Mouse (Mus musculus): ENCODE data around the gene Bcl2l12. TPM values are rescaled to one million over a fixed set of nuclear protein-coding genes. Genes with fewer than 3 reads are reported as not detected.

Gene Bcl2l12
- polyA plus RNA-seq, 1 experiment from 2014 or later, result 66.7 TPM

GRCm38 (mm10) chr7:44984833-44985164 is 13.7 kb downstream of the Bcl2l12 start:
- H3K4me3 ChIP-seq, result peak overlapping the region; percentile 84
- H3K9me3 ChIP-seq, result no peaks in the 10 kb centered on the region
- no peaks in the 10 kb centered on the region for H3K27me3 ChIP-seq
- no peak overlapping the region for H3K9ac ChIP-seq
- H3K4me1 ChIP-seq, result peaks cover 37% of the 10 kb centered on the region
- H3K27ac ChIP-seq, result peak overlapping the region; percentile 95
- WGBS, result 23% methylated on average over 3 of the region's 3 CpGs
- H3K36me3 ChIP-seq, result peaks cover 28% of the 10 kb centered on the region
- H3K4me2 ChIP-seq, result peak overlapping the region; percentile 77
- no peak for ATAC-seq (ENCODE audit: borderline replicate concordance, extremely low read depth, low FRiP score, low TSS enrichment)

GRCm38 (mm10) chr7:44983944-44984832 is 14.3 kb downstream of the Bcl2l12 start:
- peaks cover 32% of the 10 kb centered on the region for H3K36me3 ChIP-seq
- H3K9ac ChIP-seq, result no peak overlapping the region
- H3K27me3 ChIP-seq, result no peaks in the 10 kb centered on the region
- no peak for ATAC-seq (ENCODE audit: borderline replicate concordance, extremely low read depth, low FRiP score, low TSS enrichment)
- no peaks in the 10 kb centered on the region for H3K9me3 ChIP-seq
- 63% methylated on average over 7 of the region's 7 CpGs for WGBS
- H3K4me1 ChIP-seq, result peaks cover 36% of the 10 kb centered on the region
- peak overlapping the region; percentile 84 for H3K4me3 ChIP-seq
- H3K27ac ChIP-seq, result no peak overlapping the region
- H3K4me2 ChIP-seq, result peak overlapping the region; percentile 77

GRCm38 (mm10) chr7:44983085-44983484 is 15.4 kb downstream of the Bcl2l12 start:
- Histone ChIP-seq H3K27ac (no peak overlapping the region), H3K4me2 (no peak overlapping the region), H3K9me3 (no peaks in the 10 kb centered on the region), H3K36me3 (peaks cover 42% of the 10 kb centered on the region), H3K4me1 (peaks cover 27% of the 10 kb centered on the region), H3K9ac (no peak overlapping the region), H3K4me3 (no peak overlapping the region), H3K27me3 (no peaks in the 10 kb centered on the region)
- 32% methylated on average over 6 of the region's 6 CpGs for WGBS
- ATAC-seq (ENCODE audit: borderline replicate concordance, extremely low read depth, low FRiP score, low TSS enrichment), result no peak

GRCm38 (mm10) chr7:44981539-44981938 is 17.0 kb downstream of the Bcl2l12 start:
- no peak overlapping the region for H3K4me2 ChIP-seq
- ATAC-seq (ENCODE audit: borderline replicate concordance, extremely low read depth, low FRiP score, low TSS enrichment), result no peak
- H3K27ac ChIP-seq, result no peak overlapping the region
- WGBS, result 97% methylated on average over 8 of the region's 8 CpGs
- no peaks in the 10 kb centered on the region for H3K9me3 ChIP-seq
- H3K4me3 ChIP-seq, result no peak overlapping the region
- no peak overlapping the region for H3K9ac ChIP-seq
- peaks cover 58% of the 10 kb centered on the region for H3K36me3 ChIP-seq
- H3K4me1 ChIP-seq, result peaks cover 23% of the 10 kb centered on the region
- H3K27me3 ChIP-seq, result no peaks in the 10 kb centered on the region

DNA sequence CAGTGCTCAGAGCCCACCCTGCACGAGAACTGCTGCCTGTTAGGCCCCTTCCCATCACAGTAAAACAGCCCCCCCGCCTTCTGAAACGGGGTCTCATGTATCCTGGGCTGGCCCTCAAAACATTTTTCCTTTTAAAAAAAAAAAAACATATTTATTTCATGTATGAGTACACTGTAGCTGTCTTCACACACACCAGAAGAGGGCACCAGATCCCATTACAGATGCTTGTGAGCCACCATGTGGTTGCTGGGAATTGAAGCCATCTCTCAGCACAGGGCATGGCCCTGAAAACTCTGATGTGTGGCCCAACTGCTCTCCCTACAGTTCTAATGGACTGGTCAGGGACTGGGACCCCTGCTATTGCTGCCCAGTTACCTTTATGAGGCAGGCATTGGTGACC is 20.2 kb downstream of the Bcl2l12 start:
- H3K9me3 ChIP-seq, result no peaks in the 10 kb centered on the region
- H3K27ac ChIP-seq, result no peak overlapping the region
- H3K27me3 ChIP-seq, result no peaks in the 10 kb centered on the region
- peaks cover 64% of the 10 kb centered on the region for H3K36me3 ChIP-seq
- peaks cover 7% of the 10 kb centered on the region; the same call in 1 of the 2 replicates for H3K4me1 ChIP-seq
- no peak for ATAC-seq (ENCODE audit: borderline replicate concordance, extremely low read depth, low FRiP score, low TSS enrichment)
- 85% methylated on average over 3 of the region's 3 CpGs for WGBS
- H3K4me3 ChIP-seq, result no peak overlapping the region
- no peak overlapping the region for H3K9ac ChIP-seq
- no peak overlapping the region for H3K4me2 ChIP-seq

DNA sequence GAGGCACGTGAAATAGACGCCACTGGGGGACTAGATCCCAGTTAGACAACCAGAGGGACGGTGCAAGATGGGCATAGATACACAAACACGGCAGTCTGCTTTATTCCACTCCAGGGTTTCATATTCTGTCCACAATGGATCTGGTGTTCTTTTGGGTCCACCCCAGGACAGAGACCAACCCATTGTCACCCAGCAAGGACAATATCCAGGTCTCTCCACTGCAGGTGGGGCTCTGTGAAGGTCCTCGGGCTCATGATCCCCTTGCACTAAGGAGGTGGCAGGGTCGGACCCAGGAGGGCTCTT is 23.4 kb downstream of the Bcl2l12 start:
- H3K4me1 ChIP-seq, result peaks cover 15% of the 10 kb centered on the region
- peaks cover 42% of the 10 kb centered on the region for H3K36me3 ChIP-seq
- no peak overlapping the region for H3K4me3 ChIP-seq
- H3K27me3 ChIP-seq, result no peaks in the 10 kb centered on the region
- WGBS, result 15% methylated on average over 6 of the region's 6 CpGs
- no peak overlapping the region for H3K9ac ChIP-seq
- no peaks in the 10 kb centered on the region for H3K9me3 ChIP-seq
- H3K27ac ChIP-seq, result 0 out of 2 replicates have a peak overlapping the region, but pooled peaks have one; percentile 7
- no peak for ATAC-seq (ENCODE audit: borderline replicate concordance, extremely low read depth, low FRiP score, low TSS enrichment)
- H3K4me2 ChIP-seq, result peak overlapping the region; percentile 78; the same call in 1 of the 2 replicates

- Histone ChIP-seq H3K27me3 (no peaks in the 10 kb centered on the region), H3K27ac (peak within 1 kb of the TSS; percentile 52; the same call in 1 of the 2 replicates), H3K36me3 (peaks cover 37% of the 10 kb centered on the region), H3K4me1 (peaks cover 15% of the 10 kb centered on the region), H3K9ac (peak within 1 kb of the TSS; percentile 32; the same call in 1 of the 2 replicates), H3K9me3 (no peaks in the 10 kb centered on the region), H3K4me2 (peak within 1 kb of the TSS; percentile 78), H3K4me3 (peak within 1 kb of the TSS; percentile 46)
- ATAC-seq (ENCODE audit: borderline replicate concordance, extremely low read depth, low FRiP score, low TSS enrichment), result no peak; the same call in 1 of the 2 replicates
- WGBS, result 2% methylated on average over 22 of the region's 22 CpGs
Measured at GRCm38 (mm10) chr7:44974383-44975116, 24.0 kb downstream of the Bcl2l12 start, which contains the start of gene Cpt1c. TSS of gene Cpt1c (minus strand) at chr7:44974851.

DNA sequence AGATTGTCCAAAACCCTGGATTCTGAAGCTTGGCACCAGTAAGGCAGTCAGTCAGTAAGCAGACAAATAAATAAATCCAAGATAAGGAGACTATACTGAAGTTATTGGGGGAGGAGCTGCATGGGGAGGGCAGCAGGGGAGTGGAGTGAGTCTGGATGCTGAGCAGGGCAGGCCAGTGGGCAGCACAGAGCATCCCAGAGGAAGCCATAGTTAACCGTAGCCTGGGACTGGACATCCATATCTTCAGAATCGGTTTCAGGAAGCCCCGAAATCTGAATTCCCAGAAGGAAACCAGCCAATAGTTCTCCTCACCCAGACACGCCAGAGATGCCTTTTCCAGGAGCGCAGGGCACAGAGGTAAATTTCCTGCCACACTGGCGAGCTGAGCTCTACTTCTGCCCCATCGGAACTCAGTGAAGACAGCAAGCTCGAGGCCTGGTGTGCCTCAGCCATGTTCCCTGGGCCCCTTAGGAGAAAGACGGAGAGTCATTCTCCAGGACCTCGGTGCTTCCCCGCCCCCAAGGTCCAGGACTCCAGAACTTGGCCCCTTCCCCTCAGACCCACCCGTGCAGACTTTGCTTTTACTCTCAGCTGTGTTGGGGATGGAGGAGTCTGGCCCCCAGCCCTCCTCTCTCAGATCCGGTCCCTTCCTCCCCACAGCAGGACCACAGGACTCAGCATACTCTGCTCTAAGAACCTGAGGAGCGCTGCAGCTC is 24.9 kb downstream of the Bcl2l12 start:
- Histone ChIP-seq H3K4me1 (peaks cover 15% of the 10 kb centered on the region), H3K4me3 (peak overlapping the region; percentile 46), H3K27me3 (no peaks in the 10 kb centered on the region), H3K9ac (peak overlapping the region; percentile 7; the same call in 1 of the 2 replicates), H3K27ac (peak overlapping the region; percentile 12; the same call in 1 of the 2 replicates), H3K36me3 (peaks cover 27% of the 10 kb centered on the region), H3K9me3 (no peaks in the 10 kb centered on the region), H3K4me2 (peak overlapping the region; percentile 78)
- WGBS, result 35% methylated on average over 14 of the region's 14 CpGs
- no peak for ATAC-seq (ENCODE audit: borderline replicate concordance, extremely low read depth, low FRiP score, low TSS enrichment)

GRCm38 (mm10) chr7:44971142-44971541 is 27.4 kb downstream of the Bcl2l12 start:
- Histone ChIP-seq H3K9me3 (no peaks in the 10 kb centered on the region), H3K9ac (0 out of 2 replicates have a peak overlapping the region, but pooled peaks have one; percentile 44), H3K4me1 (peaks cover 15% of the 10 kb centered on the region), H3K4me2 (peak overlapping the region; percentile 76), H3K27me3 (no peaks in the 10 kb centered on the region), H3K4me3 (peak overlapping the region; percentile 59), H3K27ac (0 out of 2 replicates have a peak overlapping the region, but pooled peaks have one; percentile 91), H3K36me3 (peaks cover 3% of the 10 kb centered on the region; the same call in 1 of the 2 replicates)
- no peak for ATAC-seq (ENCODE audit: borderline replicate concordance, extremely low read depth, low FRiP score, low TSS enrichment)
- 53% methylated on average over 7 of the region's 7 CpGs for WGBS

DNA sequence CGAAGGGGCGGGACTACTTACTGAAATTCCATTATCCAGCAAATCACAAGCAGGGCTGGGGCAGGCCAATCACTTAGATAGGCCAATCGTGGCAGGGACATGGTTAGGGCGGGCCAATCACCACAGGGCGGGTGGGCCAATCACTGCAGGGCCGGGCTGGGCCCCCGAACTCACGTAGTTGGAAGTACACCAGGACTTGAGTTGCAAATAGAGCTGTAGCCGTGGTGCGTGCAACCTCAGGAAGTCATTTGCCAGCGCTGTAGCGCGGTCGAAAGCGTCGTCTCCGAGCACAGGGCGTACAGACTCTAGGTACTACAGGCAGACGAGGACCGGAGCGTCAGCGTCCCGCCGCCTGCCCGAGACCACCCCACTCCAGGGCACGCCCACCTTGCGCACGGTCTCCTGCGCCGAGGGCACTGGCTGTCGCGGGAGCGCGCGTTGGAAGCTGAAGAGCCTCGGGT is 28.3 kb downstream of the Bcl2l12 start:
- peak; percentile 96 for ATAC-seq (ENCODE audit: borderline replicate concordance, extremely low read depth, low FRiP score, low TSS enrichment)
- Histone ChIP-seq H3K27me3 (no peaks in the 10 kb centered on the region), H3K27ac (peak overlapping the region; percentile 91), H3K4me1 (peaks cover 15% of the 10 kb centered on the region), H3K4me2 (peak overlapping the region; percentile 76), H3K36me3 (0 out of 2 replicates have a peak, but pooled peaks cover 7% of the 10 kb centered on the region), H3K9ac (peak overlapping the region; percentile 44), H3K4me3 (peak overlapping the region; percentile 59), H3K9me3 (no peaks in the 10 kb centered on the region)
- under 1% methylated on average over 36 of the region's 36 CpGs for WGBS

DNA sequence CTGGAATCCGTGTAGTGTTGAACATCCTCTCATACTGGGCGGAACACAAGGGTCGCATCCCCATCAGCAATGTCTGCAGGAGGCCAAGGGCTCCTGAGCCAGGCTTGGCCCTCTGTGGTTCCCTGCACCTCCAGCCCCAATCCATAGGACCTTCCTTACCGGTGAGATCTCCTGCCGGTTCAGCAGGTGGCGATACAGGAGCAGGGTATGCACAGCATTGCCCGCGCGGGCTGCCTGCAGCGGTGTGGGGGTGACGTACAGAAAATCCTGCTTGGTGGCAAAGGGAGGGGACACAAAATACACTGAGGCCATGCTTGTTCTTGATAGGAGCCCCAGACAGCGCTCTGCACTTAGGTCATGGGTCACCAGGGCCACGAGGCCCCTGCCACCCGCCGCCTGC is 31.9 kb downstream of the Bcl2l12 start:
- WGBS, result 53% methylated on average over 15 of the region's 15 CpGs

More for the DNA sequence above, 31.9 kb downstream of the Bcl2l12 start:
- no peak overlapping the region for H3K4me3 ChIP-seq
- H3K27me3 ChIP-seq, result no peaks in the 10 kb centered on the region
- H3K9ac ChIP-seq, result no peak overlapping the region
- H3K4me1 ChIP-seq, result peaks cover 10% of the 10 kb centered on the region
- H3K4me2 ChIP-seq, result no peak overlapping the region
- no peak for ATAC-seq (ENCODE audit: borderline replicate concordance, extremely low read depth, low FRiP score, low TSS enrichment)
- no peak overlapping the region for H3K27ac ChIP-seq
- peaks cover 13% of the 10 kb centered on the region; the same call in 1 of the 2 replicates for H3K36me3 ChIP-seq
- H3K9me3 ChIP-seq, result no peaks in the 10 kb centered on the region

All from lung, embryonic 15.5 days (tissue).